Mouse (Mus musculus): Measurements from ENCODE around the gene Grhl3. TPM values are rescaled to one million over a fixed set of nuclear protein-coding genes. Genes with fewer than 3 reads are reported as not detected.
"Not testable (repeated sequence)": the region's sequence is repeated elsewhere in the genome, so short reads cannot be mapped to it uniquely, and the experiment has no call there.

Grhl3 gene
- polyA plus RNA-seq (2015; fragmentation: Nextera tagmentation; extraction: Ambion mirVana): 0.87 and 1.5 TPM in 2 replicates

- Histone ChIP-seq H3K9me3 (replicated peaks; ENCODE audit: control insufficient read depth, low read length, poor library complexity, severe bottlenecking) (no peaks in the 10 kb centered on the region), H3K27ac (ENCODE audit: low read length) (no peak within 1 kb of the TSS), H3K9ac (ENCODE audit: low read depth, low read length) (peak within 1 kb of the TSS; percentile 52; the same call in 1 of the 2 replicates), H3K4me3 (ENCODE audit: low read depth, low read length) (peak within 1 kb of the TSS; percentile 37), H3K4me2 (ENCODE audit: low read length) (peak within 1 kb of the TSS; percentile 76), H3K4me1 (ENCODE audit: control insufficient read depth, insufficient read depth, low read length) (peaks cover 21% of the 10 kb centered on the region), H3K36me3 (ENCODE audit: control insufficient read depth, insufficient read depth, low read length) (no peaks in the 10 kb centered on the region), H3K27me3 (ENCODE audit: control insufficient read depth, insufficient read depth, low read depth, low read length) (peaks cover 20% of the 10 kb centered on the region)
- no peak for ATAC-seq
- 1% methylated on average over 31 of the region's 31 CpGs for WGBS
Measured at GRCm38 (mm10) chr4:135573251-135573808, at the start of gene Grhl3. Gene Grhl3, minus strand, starts transcription at chr4:135573630.

GRCm38 (mm10) chr4:135622290-135622689, 48.9 kb upstream of the Grhl3 start:
- Histone ChIP-seq H3K27me3 (ENCODE audit: control insufficient read depth, insufficient read depth, low read depth, low read length) (no peaks in the 10 kb centered on the region), H3K27ac (ENCODE audit: low read length) (no peak overlapping the region), H3K36me3 (ENCODE audit: control insufficient read depth, insufficient read depth, low read length) (no peaks in the 10 kb centered on the region), H3K9ac (ENCODE audit: low read depth, low read length) (no peak overlapping the region), H3K4me1 (ENCODE audit: control insufficient read depth, insufficient read depth, low read length) (peaks cover 7% of the 10 kb centered on the region), H3K4me3 (ENCODE audit: low read depth, low read length) (no peak overlapping the region), H3K9me3 (replicated peaks; ENCODE audit: control insufficient read depth, low read length, poor library complexity, severe bottlenecking) (no peaks in the 10 kb centered on the region), H3K4me2 (ENCODE audit: low read length) (no peak overlapping the region)
- no peak for ATAC-seq
- 96% methylated on average over 10 of the region's 10 CpGs for WGBS

- H3K36me3 ChIP-seq (ENCODE audit: control insufficient read depth, insufficient read depth, low read length): no peaks in the 10 kb centered on the region
- H3K4me3 ChIP-seq (ENCODE audit: low read depth, low read length): no peak overlapping the region
- H3K27me3 ChIP-seq (ENCODE audit: control insufficient read depth, insufficient read depth, low read depth, low read length): no peaks in the 10 kb centered on the region
- H3K27ac ChIP-seq (ENCODE audit: low read length): no peak overlapping the region
- peaks cover 7% of the 10 kb centered on the region for H3K4me1 ChIP-seq (ENCODE audit: control insufficient read depth, insufficient read depth, low read length)
- H3K9ac ChIP-seq (ENCODE audit: low read depth, low read length): no peak overlapping the region
- no peak for ATAC-seq
- WGBS: 94% methylated on average over 3 of the region's 3 CpGs
- no peak overlapping the region for H3K4me2 ChIP-seq (ENCODE audit: low read length)
- H3K9me3 ChIP-seq (replicated peaks; ENCODE audit: control insufficient read depth, low read length, poor library complexity, severe bottlenecking): no peaks in the 10 kb centered on the region
Measured at GRCm38 (mm10) chr4:135620461-135620860, 47.0 kb upstream of the Grhl3 start.

- Histone ChIP-seq H3K9ac (ENCODE audit: low read depth, low read length) (no peak overlapping the region), H3K4me2 (ENCODE audit: low read length) (peak overlapping the region; percentile 39), H3K27ac (ENCODE audit: low read length) (peak overlapping the region; percentile 61), H3K4me3 (ENCODE audit: low read depth, low read length) (no peak overlapping the region), H3K9me3 (replicated peaks; ENCODE audit: control insufficient read depth, low read length, poor library complexity, severe bottlenecking) (no peaks in the 10 kb centered on the region), H3K4me1 (ENCODE audit: control insufficient read depth, insufficient read depth, low read length) (peaks cover 7% of the 10 kb centered on the region), H3K36me3 (ENCODE audit: control insufficient read depth, insufficient read depth, low read length) (no peaks in the 10 kb centered on the region), H3K27me3 (ENCODE audit: control insufficient read depth, insufficient read depth, low read depth, low read length) (no peaks in the 10 kb centered on the region)
- no peak for ATAC-seq
- 8% methylated on average over 16 of the region's 16 CpGs for WGBS
Measured at GRCm38 (mm10) chr4:135617783-135618470, 44.5 kb upstream of the Grhl3 start.

- Histone ChIP-seq H3K4me3 (ENCODE audit: low read depth, low read length) (no peak overlapping the region), H3K9me3 (replicated peaks; ENCODE audit: control insufficient read depth, low read length, poor library complexity, severe bottlenecking) (no peaks in the 10 kb centered on the region), H3K4me1 (ENCODE audit: control insufficient read depth, insufficient read depth, low read length) (peaks cover 7% of the 10 kb centered on the region), H3K27me3 (ENCODE audit: control insufficient read depth, insufficient read depth, low read depth, low read length) (no peaks in the 10 kb centered on the region), H3K9ac (ENCODE audit: low read depth, low read length) (no peak overlapping the region), H3K27ac (ENCODE audit: low read length) (no peak overlapping the region), H3K36me3 (ENCODE audit: control insufficient read depth, insufficient read depth, low read length) (no peaks in the 10 kb centered on the region), H3K4me2 (ENCODE audit: low read length) (no peak overlapping the region)
- 30% methylated on average over 4 of the region's 4 CpGs for WGBS
- ATAC-seq: no peak
Measured at GRCm38 (mm10) chr4:135617038-135617437, 43.6 kb upstream of the Grhl3 start.

- H3K27me3 ChIP-seq (ENCODE audit: control insufficient read depth, insufficient read depth, low read depth, low read length); H3K4me2 ChIP-seq (ENCODE audit: low read length); H3K9ac ChIP-seq (ENCODE audit: low read depth, low read length); H3K36me3 ChIP-seq (ENCODE audit: control insufficient read depth, insufficient read depth, low read length); H3K27ac ChIP-seq (ENCODE audit: low read length); H3K9me3 ChIP-seq (replicated peaks; ENCODE audit: control insufficient read depth, low read length, poor library complexity, severe bottlenecking); H3K4me1 ChIP-seq (ENCODE audit: control insufficient read depth, insufficient read depth, low read length); ATAC-seq; H3K4me3 ChIP-seq (ENCODE audit: low read depth, low read length): not testable (repeated sequence)
- WGBS: 55% methylated on average over 5 of the region's 5 CpGs
Measured at GRCm38 (mm10) chr4:135615307-135615706, 41.9 kb upstream of the Grhl3 start.

- Histone ChIP-seq H3K4me3 (ENCODE audit: low read depth, low read length) (no peak overlapping the region), H3K4me1 (ENCODE audit: control insufficient read depth, insufficient read depth, low read length) (no peaks in the 10 kb centered on the region), H3K9me3 (replicated peaks; ENCODE audit: control insufficient read depth, low read length, poor library complexity, severe bottlenecking) (peaks cover 6% of the 10 kb centered on the region; the same call in 1 of the 2 replicates), H3K27ac (ENCODE audit: low read length) (no peak overlapping the region), H3K27me3 (ENCODE audit: control insufficient read depth, insufficient read depth, low read depth, low read length) (no peaks in the 10 kb centered on the region), H3K9ac (ENCODE audit: low read depth, low read length) (no peak overlapping the region), H3K36me3 (ENCODE audit: control insufficient read depth, insufficient read depth, low read length) (no peaks in the 10 kb centered on the region), H3K4me2 (ENCODE audit: low read length) (no peak overlapping the region)
- no peak for ATAC-seq
- WGBS: 78% methylated on average over 2 of the region's 2 CpGs
Measured at GRCm38 (mm10) chr4:135609986-135610385, 36.6 kb upstream of the Grhl3 start.

- H3K4me3 ChIP-seq (ENCODE audit: low read depth, low read length): no peak overlapping the region
- ATAC-seq: no peak
- 67% methylated on average over 18 of the region's 18 CpGs for WGBS
- H3K9me3 ChIP-seq (replicated peaks; ENCODE audit: control insufficient read depth, low read length, poor library complexity, severe bottlenecking): peaks cover 6% of the 10 kb centered on the region; the same call in 1 of the 2 replicates
- H3K4me1 ChIP-seq (ENCODE audit: control insufficient read depth, insufficient read depth, low read length): no peaks in the 10 kb centered on the region
- no peak overlapping the region for H3K9ac ChIP-seq (ENCODE audit: low read depth, low read length)
- H3K27me3 ChIP-seq (ENCODE audit: control insufficient read depth, insufficient read depth, low read depth, low read length): no peaks in the 10 kb centered on the region
- H3K36me3 ChIP-seq (ENCODE audit: control insufficient read depth, insufficient read depth, low read length): no peaks in the 10 kb centered on the region
- no peak overlapping the region for H3K27ac ChIP-seq (ENCODE audit: low read length)
- H3K4me2 ChIP-seq (ENCODE audit: low read length): no peak overlapping the region
Measured at GRCm38 (mm10) chr4:135607979-135608885, 34.8 kb upstream of the Grhl3 start.
